Mouse (Mus musculus): ENCODE data around the gene Oprl1.

Oprl1 gene

DNA sequence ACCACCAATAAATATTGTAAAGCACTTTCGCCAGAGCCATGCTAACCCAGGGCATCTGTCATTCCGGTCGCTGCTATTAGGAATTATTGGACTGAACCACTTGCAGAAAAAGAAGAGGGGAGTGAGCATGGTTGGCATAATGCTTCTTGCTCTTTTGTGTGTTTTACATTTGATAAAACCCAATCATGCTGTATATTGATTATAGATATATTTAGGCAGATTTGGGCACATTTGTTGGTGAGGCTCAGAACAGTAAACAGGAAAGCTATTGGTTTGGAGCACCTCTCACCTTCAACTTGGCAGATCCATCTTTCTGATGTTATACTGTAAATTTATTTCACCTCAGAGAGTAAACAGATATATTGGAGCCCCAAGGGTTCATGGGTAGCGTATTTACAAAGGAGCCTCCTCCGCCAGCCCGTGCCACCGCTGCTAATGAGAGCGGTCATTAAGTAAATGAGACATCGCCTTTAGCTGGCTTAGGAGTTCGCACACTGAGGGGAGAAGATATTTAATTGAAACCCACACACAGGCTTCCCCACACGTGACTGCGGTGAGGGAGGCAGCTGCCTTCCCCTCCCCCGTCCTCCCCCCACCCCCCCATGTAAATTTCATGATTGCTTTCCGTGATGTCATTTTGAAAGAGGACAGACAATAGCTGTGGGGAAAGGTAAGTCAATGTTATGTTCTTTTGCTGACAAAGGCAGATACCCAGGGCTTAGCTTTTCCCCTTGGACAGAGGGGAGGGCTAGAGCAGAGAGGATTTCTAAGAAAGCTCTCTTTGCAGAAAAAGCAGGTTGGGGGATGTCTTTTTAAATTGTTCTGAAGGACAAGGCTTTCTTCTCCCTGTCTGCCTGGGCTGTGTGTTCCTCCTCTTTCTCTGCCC is 52.1 kb downstream of the Oprl1 start:
- no peak for DNase-seq (ENCODE audit: low spot score)

DNA sequence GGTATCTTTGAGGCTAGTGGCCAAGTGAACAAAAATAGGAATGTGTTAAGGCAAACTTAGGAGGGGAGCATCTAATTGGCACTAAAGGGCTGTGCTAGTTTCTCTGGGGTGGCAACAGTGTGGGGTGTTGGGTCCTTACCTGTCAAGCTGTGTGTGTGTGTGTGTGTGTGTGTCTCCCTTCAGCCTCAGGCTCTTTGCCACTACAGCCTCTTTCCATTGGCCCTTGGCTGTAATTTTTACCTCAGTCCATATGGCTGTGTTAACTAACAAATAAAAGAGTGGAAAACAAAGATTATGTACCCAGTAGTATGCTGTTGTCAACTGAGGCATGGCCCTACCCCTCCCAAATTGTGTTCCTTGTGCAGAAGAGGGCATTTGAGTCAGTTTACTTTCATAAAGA is 53.6 kb downstream of the Oprl1 start:
- no peak for DNase-seq (ENCODE audit: low spot score)

DNA sequence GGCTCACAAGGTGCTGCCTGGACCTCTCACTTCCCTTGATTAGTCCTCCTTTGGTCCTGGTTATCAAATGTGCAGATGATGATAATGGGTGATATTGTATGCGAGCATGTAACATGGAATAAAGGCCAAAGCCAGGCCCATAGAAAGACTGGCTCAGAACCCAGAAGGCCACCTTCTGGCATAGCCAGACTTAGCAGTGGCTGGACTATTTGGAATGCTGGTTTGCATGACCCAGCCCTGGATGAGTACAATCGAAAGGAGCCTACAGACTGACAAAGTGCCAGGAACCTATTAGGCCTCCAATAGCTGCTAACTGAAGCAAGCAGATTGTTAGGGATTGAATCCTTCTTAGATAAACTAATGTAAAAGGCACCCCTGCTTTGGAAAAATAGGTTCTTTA is 54.6 kb downstream of the Oprl1 start:
- DNase-seq (ENCODE audit: low spot score) = no peak
